Mouse (Mus musculus): ENCODE data around the gene Gm17332.

- TF ChIP-seq CTCF (IDR thresholded peaks at IDR 0.05; ENCODE audit: extremely low read depth, insufficient read depth, insufficient read length, insufficient replicate concordance) (no peak), POLR2A (IDR thresholded peaks at IDR 0.05; ENCODE audit: low read depth, low read length) (no peak)
These were observed 12.5 kb upstream of the Gm17332 start for GRCm38 (mm10) chr11:31194761-31195160.

All from spleen, adult 2 months (tissue).